Mouse (Mus musculus): ENCODE measurements around the gene Ntf5. TPM values are rescaled to one million over a fixed set of nuclear protein-coding genes. Genes with fewer than 3 reads are reported as not detected.

The Ntf5 gene
- polyA plus RNA-seq (2014; fragmentation: Illumina TruSeq; extraction: RNeasy Lipid Tissue Mini Kit (QIAGEN cat#74804); ENCODE audit: low read depth, low replicate concordance): not detected

DNA sequence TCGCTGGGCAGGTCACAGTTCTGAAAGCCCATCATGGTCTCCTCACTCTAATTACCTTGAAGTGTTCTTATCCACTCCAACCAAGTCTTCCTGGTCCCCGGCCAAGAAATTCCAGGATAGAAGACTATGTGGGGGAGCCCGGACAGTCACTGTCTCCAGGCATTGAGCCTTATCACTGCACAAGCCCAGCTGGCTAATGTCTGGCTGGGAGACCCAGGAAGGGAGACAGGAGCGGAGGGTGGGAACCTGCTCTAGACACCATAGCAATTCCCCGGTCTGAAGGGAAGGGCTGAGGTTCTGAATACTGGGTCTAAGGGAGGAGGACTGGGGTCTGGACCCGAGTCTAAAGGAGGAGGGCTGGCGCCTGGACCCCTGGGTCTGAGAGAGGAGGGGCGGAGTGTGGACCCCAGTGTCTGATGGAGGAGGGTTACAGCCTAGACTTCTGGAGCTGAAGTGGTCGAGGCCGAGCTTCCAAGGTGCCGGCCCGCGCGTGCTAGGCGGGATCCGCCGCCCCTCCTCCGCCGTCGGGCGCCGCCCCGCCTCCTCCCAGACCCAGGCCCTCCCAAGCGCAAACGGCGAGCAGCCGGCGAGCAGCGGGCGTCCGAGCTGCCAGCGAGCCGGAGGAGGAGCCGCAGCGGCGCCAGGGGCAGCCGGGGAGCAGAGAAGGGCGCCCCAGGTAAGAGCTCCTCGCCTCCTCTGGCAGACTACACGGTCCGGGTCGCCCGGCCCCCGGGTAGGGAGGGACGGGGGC, at the start of gene Ntf5:
Gene Ntf5 (plus strand): TSS at position 583 of the 751 bp plus-strand sequence.

DNA sequence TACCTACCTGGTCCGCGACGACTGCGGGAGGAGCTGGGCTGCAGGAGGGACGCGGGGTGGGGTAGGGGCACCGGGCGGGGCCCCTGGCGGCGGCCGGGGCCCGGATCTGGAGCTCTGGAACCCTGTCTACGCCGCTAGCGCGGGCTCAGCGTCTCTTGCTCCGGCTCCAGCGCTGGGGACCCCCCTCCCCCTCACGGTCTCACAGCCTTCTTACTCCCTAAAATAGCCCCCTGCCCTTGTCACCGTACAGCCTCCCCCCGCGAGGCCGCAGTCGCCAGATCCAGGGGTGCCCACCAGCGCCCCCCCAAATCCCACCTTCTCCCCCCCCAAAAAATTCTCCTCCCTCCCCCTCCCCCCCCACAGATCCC, 46.9 kb upstream of the Ntf5 start, which contains the start of gene Ppfia3:
Gene Ppfia3 (minus strand): TSS at position 368 of the 368 bp plus-strand sequence.

DNA sequence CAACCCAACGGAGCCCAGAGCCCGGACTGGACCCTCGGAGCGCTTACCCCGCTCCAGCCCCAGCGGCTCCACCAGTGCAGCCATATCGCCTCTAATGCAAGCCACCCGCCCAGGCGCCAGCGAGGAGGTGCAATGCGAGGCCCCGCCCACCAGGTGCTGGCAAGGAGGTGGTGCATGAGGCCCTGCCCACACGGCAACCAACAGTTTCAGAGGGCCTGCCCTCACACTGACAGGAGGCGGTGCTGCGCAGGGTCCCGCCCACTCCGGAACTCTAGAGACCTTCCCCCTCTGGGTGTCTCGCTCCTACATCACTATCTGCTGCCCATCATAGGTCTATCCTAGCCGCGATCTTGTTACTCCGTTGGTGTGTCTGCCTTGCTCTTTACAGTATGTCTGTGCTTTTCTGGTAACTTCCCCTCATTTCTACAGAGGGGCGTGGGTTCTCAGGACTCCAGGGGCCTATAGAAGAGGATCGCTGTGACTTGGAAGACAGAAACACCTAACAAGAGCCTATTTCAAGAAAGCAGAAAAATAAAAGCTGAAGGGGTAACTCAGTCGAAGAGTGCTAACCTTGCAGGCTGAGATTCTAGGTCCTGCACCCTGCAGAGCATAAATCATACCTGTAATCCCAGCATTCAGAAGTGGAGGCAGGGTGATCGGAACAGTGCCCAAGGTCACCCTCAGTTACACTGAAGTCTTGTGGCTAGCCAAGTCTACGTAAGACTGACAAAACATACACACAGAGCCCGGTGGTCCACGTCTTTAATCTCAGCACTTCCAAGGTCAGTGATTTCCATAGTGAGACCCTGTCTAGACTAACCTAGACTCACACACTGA, 42.8 kb upstream of the Ntf5 start, which contains the start of gene Lin7b:
Gene Lin7b (minus strand): TSS at position 109 of the 837 bp plus-strand sequence.

DNA sequence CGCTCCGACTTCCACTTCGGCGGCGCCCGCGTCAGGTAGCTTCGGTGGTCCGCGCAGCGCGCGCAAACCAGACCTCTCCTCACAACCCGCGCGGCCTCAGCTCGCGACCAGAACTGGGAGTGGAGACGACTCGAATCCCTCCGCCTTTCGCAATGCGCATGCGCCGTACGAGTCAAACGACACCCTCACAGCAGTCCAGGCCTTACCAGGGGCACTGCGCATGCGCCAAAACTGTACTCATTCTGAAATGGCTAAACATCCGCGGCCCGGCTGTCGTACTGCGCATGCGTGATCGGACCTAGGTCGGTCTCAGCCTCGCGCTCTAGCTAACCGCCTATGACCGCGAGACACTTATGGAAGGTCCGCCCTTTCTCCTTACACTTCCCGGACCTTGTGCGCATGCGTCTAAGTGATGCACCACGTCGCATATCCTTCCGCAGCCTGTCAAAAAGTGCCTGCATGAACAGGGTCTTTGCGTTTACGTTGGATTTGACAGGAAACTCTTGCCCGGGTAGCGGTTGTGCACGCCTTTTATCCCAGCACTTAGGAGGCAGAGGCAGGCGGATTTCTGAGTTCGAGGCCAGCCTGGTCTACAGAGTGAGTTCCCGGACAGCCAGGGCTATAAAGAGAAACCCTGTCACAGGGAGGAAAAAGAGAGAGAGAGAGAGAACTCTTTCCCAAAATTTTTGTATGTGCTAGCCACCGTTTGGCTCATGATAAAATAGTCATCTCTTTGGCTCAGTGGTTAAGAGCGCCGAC, 17.7 kb upstream of the Ntf5 start, which contains the start of gene Snrnp70:
Gene Snrnp70 (minus strand): TSS at position 165 of the 759 bp plus-strand sequence.

DNA sequence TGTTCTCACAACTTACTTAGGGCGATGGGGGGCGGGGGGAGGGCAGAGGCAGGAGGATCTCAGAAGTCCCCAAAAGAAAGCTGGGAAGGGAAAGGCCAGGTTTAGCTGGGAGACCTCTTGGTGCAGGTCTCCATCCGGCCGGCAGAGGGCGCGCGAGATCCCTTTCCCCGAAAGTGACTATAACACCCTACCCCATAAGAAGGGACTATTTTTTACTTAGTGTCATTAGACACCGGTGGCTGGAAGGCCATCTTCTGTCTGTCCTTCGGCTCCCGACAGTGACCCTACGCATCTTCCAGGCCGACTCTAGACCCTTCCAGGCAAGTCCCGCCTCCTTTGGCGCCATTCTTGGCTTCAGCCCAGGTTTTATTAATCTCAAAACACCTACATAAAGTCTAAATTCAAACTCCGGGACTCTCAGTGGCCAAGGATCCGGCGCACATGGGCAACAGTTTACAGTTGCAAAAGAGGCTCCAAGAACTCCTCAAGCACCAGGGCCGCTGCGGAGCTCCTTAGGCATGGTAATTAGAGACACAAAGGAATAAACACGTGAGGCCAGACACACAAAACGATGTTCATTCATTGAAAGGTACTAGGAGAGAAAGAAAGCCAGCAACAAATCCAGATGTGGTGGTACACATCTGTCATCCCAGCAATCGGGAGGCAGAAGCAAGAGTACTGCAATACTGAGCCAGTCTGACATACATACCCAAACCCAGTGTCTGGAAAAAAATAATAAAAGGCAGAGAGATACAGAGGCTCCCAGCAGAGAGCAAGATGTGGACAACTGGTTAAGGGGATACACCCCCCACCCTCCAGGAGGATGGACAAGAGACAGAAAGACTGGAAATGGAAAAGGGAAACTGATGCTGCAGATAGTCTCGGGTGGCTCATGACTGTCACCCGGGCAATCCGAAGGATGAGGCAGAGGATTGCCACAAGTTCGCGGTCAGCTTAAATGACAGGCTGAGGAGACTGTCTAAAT, 8.1 kb upstream of the Ntf5 start, which contains the start of gene Kcna7:
Gene Kcna7 (plus strand): TSS at position 563 of the 985 bp plus-strand sequence.

DNA sequence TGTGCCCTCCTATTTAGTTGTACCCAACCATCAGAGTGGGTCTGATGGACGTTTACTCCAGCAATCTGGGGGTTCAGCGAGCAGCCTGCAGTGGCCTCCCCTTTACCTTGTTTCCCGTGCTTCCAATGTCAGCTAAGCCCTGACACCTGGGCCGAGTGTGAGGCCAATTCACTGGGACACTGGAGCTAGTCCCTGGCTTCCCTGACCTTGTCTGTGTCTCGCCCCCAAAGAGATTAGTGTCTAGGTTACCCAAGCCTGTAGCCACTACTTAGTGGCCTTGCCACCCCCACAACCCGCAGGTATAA, 7.1 kb downstream of the Ntf5 start, which contains the start of gene Lhb:
Gene Lhb (plus strand): TSS at position 206 of the 305 bp plus-strand sequence.

DNA sequence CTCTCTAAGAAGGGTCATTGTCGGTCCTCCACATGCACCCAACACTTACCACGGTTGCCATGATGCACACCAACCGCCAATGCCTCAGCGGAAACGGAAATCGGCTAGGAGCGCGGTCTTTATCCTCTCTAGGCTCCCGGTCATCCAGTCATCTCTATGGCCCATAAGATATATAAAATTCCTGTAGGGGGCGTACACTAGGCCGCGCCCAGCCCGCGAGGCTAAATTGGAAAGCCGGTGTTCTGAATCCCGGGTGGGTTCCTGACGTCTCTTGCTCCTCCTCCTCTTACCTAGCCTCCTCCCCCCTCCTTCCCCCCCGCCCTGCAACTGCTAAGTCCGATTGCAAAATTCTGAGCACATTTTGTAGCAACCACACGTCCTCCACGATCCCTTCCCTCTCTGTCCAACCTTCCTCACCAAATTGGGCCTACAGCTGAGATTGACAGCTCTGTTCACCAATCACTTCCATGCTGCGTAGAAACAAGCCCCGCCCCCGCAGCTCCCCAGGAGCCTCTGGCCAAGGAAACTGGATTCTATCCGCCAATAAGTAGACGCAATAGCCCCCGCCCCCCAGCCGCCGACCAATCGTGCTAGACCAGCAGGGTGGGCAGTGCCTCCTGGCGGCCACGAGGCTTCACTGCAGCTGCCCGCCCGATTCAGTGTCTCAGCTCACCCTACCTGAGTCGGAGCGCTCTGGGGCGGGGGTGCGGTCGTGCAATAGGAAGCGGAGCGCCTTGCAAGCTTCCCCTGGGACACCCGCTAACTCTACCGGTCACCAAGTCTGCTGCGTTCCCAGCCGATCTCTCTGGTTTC, 20.9 kb downstream of the Ntf5 start, which contains the start of gene Gys1:
Gene Gys1 (plus strand): TSS at position 642 of the 813 bp plus-strand sequence.

DNA sequence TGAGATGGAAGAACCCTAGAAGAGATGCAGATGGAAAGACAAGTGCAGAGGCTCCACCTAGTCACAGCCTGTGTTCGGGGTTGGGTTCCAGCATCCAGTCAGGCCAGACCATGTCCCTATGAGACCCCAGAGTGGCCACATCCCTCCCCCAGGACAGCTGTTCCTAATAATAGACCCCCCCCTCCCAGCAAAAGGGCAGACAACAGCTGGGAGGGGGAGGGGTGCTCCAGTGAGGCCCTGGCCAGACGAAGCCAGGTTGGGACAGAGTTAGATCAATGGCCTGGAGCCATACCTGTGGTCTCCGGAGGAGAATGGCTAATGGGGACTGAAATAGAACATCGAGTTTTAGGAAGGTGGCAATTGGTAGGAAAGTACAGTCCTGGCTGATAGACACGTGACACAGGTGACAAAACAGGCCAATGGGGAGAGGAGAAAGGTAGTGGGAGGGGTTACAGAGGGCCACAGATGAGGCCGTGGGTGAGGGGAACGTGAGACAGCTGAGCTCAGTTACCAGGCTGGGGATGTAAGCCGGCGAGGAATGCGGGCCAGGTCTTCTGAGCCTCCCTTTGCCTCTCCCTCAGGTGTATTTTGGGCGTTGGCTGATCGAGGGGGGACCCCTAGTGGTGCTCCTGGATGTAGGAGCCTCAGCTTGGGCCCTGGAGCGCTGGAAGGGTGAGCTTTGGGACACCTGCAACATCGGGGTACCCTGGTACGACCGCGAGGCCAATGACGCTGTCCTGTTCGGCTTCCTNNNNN, 24.2 kb downstream of the Ntf5 start, which contains the start of gene Ruvbl2:
Gene Ruvbl2 (minus strand): TSS at position 576 of the 756 bp plus-strand sequence.

DNA sequence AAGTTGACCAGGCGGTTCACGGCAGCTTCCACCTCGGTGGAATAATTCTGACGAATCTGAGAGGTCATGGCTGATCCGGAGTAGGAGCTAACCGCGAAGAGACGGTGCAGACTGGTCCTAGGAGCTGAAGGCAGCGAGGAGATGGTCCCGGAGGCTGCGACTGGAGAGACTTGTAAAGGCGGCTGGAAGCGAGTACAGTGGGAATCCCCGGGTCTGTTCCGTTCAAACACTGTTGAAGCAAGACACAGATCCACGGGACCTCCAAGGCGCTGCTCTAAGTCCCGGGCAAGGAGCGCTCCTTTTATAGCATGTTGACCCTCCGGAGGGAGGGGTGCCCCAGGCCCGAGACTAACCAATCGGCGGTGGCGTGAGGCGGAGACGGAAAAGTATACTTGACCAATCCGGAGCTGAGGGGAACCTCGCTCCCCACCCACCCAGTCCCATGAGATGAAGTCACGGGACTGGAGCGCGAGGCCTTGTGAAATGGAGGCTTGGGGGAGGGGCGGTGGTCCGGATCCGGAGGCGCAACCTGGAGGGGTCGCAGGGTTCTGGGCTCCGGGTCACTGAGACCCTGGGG, 46.2 kb downstream of the Ntf5 start, which contains the start of gene Ftl1:
Gene Ftl1 (minus strand): TSS at position 321 of the 577 bp plus-strand sequence.

DNA sequence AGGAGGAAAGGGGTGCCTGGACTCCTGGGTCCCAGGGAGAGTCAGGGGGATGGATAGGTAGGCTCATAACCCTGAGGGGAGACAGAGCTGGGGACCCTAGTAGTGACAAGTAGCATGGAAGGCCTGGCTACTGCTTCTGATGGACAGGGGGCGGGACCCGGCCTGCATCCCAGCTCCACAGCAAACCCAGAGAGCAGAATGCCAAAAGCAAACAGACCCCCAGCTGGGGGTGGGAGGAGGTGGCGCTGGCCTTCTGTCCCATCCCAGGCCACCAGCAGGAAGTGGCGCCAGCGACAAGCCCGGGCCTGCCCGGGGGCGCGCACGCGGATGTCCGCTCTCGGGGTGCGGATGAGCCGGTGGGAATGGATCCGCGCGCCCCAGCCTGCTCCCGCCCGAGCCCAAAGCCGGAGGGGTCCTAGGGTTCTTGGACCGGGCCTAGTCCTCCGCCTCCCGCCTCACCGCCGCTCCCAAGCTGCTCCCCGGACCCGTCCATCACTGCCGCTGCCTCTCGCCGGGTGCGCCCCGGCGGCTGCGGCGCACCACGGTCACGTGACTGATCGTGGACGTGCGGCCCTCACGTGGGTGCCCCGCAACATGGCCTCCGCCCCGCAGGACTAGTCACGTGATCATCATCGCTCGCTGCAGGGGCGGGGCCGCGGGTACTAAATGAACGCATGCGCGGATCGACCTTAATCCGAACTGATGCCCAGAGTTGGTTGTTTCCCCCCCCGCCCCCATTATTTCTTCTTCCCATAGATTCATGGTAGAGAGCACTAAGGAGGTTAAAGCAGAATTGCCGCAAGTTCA, 53.0 kb downstream of the Ntf5 start, which contains the start of gene Bax:
Gene Bax (minus strand): TSS at position 616 of the 807 bp plus-strand sequence.

Other genes starting within 250 kb of the Ntf5 start
- gene Slc17a7, start 249.7 kb upstream of the Ntf5 start, polyA plus RNA-seq (2014; fragmentation: Illumina TruSeq; extraction: RNeasy Lipid Tissue Mini Kit (QIAGEN cat#74804); ENCODE audit: low read depth, low replicate concordance): not detected
- not detected for gene Gfy, start 234.1 kb upstream of the Ntf5 start, polyA plus RNA-seq (2014; fragmentation: Illumina TruSeq; extraction: RNeasy Lipid Tissue Mini Kit (QIAGEN cat#74804); ENCODE audit: low read depth, low replicate concordance)
- gene Pth2, start 232.7 kb upstream of the Ntf5 start, polyA plus RNA-seq (2014; fragmentation: Illumina TruSeq; extraction: RNeasy Lipid Tissue Mini Kit (QIAGEN cat#74804); ENCODE audit: low read depth, low replicate concordance): not detected
- gene Ccdc155, start 208.8 kb upstream of the Ntf5 start, polyA plus RNA-seq (2014; fragmentation: Illumina TruSeq; extraction: RNeasy Lipid Tissue Mini Kit (QIAGEN cat#74804); ENCODE audit: low read depth, low replicate concordance): not detected
- not detected for gene Dkkl1, start 201.5 kb upstream of the Ntf5 start, polyA plus RNA-seq (2014; fragmentation: Illumina TruSeq; extraction: RNeasy Lipid Tissue Mini Kit (QIAGEN cat#74804); ENCODE audit: low read depth, low replicate concordance)
- 2.2 TPM for gene Tead2, start 197.9 kb upstream of the Ntf5 start, polyA plus RNA-seq (2014; fragmentation: Illumina TruSeq; extraction: RNeasy Lipid Tissue Mini Kit (QIAGEN cat#74804); ENCODE audit: low read depth, low replicate concordance)
- gene Cd37, start 174.6 kb upstream of the Ntf5 start, polyA plus RNA-seq (2014; fragmentation: Illumina TruSeq; extraction: RNeasy Lipid Tissue Mini Kit (QIAGEN cat#74804); ENCODE audit: low read depth, low replicate concordance): 0.52 TPM
- not detected for gene Slc6a16, start 172.6 kb upstream of the Ntf5 start, polyA plus RNA-seq (2014; fragmentation: Illumina TruSeq; extraction: RNeasy Lipid Tissue Mini Kit (QIAGEN cat#74804); ENCODE audit: low read depth, low replicate concordance)
- gene Slc6a21, start 136.2 kb upstream of the Ntf5 start, polyA plus RNA-seq (2014; fragmentation: Illumina TruSeq; extraction: RNeasy Lipid Tissue Mini Kit (QIAGEN cat#74804); ENCODE audit: low read depth, low replicate concordance): not detected
- gene Trpm4, start 79.9 kb upstream of the Ntf5 start, polyA plus RNA-seq (2014; fragmentation: Illumina TruSeq; extraction: RNeasy Lipid Tissue Mini Kit (QIAGEN cat#74804); ENCODE audit: low read depth, low replicate concordance): 0.29 TPM
- 0.87 TPM for gene Hrc, start 78.4 kb upstream of the Ntf5 start, polyA plus RNA-seq (2014; fragmentation: Illumina TruSeq; extraction: RNeasy Lipid Tissue Mini Kit (QIAGEN cat#74804); ENCODE audit: low read depth, low replicate concordance)
- gene Ppfia3, start 46.7 kb upstream of the Ntf5 start, polyA plus RNA-seq (2014; fragmentation: Illumina TruSeq; extraction: RNeasy Lipid Tissue Mini Kit (QIAGEN cat#74804); ENCODE audit: low read depth, low replicate concordance): not detected
- not detected for gene Lin7b, start 43.1 kb upstream of the Ntf5 start, polyA plus RNA-seq (2014; fragmentation: Illumina TruSeq; extraction: RNeasy Lipid Tissue Mini Kit (QIAGEN cat#74804); ENCODE audit: low read depth, low replicate concordance)
- 77.1 TPM for gene Snrnp70, start 18.0 kb upstream of the Ntf5 start, polyA plus RNA-seq (2014; fragmentation: Illumina TruSeq; extraction: RNeasy Lipid Tissue Mini Kit (QIAGEN cat#74804); ENCODE audit: low read depth, low replicate concordance)
- not detected for gene Kcna7, start 8.0 kb upstream of the Ntf5 start, polyA plus RNA-seq (2014; fragmentation: Illumina TruSeq; extraction: RNeasy Lipid Tissue Mini Kit (QIAGEN cat#74804); ENCODE audit: low read depth, low replicate concordance)
- gene Lhb, start 7.1 kb downstream of the Ntf5 start, polyA plus RNA-seq (2014; fragmentation: Illumina TruSeq; extraction: RNeasy Lipid Tissue Mini Kit (QIAGEN cat#74804); ENCODE audit: low read depth, low replicate concordance): not detected
- 5.4 TPM for gene Gys1, start 21.1 kb downstream of the Ntf5 start, polyA plus RNA-seq (2014; fragmentation: Illumina TruSeq; extraction: RNeasy Lipid Tissue Mini Kit (QIAGEN cat#74804); ENCODE audit: low read depth, low replicate concordance)
- gene Ruvbl2, start 24.4 kb downstream of the Ntf5 start, polyA plus RNA-seq (2014; fragmentation: Illumina TruSeq; extraction: RNeasy Lipid Tissue Mini Kit (QIAGEN cat#74804); ENCODE audit: low read depth, low replicate concordance): 0.76 TPM
- 6.7 TPM for gene Ftl1, start 46.2 kb downstream of the Ntf5 start, polyA plus RNA-seq (2014; fragmentation: Illumina TruSeq; extraction: RNeasy Lipid Tissue Mini Kit (QIAGEN cat#74804); ENCODE audit: low read depth, low replicate concordance)
- 1.1 TPM for gene Bax, start 53.2 kb downstream of the Ntf5 start, polyA plus RNA-seq (2014; fragmentation: Illumina TruSeq; extraction: RNeasy Lipid Tissue Mini Kit (QIAGEN cat#74804); ENCODE audit: low read depth, low replicate concordance)
- not detected for gene Tulp2, start 68.2 kb downstream of the Ntf5 start, polyA plus RNA-seq (2014; fragmentation: Illumina TruSeq; extraction: RNeasy Lipid Tissue Mini Kit (QIAGEN cat#74804); ENCODE audit: low read depth, low replicate concordance)
- gene Gm45808, start 73.1 kb downstream of the Ntf5 start, polyA plus RNA-seq (2014; fragmentation: Illumina TruSeq; extraction: RNeasy Lipid Tissue Mini Kit (QIAGEN cat#74804); ENCODE audit: low read depth, low replicate concordance): not detected
- gene Dhdh, start 75.1 kb downstream of the Ntf5 start, polyA plus RNA-seq (2014; fragmentation: Illumina TruSeq; extraction: RNeasy Lipid Tissue Mini Kit (QIAGEN cat#74804); ENCODE audit: low read depth, low replicate concordance): 122 TPM
- gene Nucb1, start 96.7 kb downstream of the Ntf5 start, polyA plus RNA-seq (2014; fragmentation: Illumina TruSeq; extraction: RNeasy Lipid Tissue Mini Kit (QIAGEN cat#74804); ENCODE audit: low read depth, low replicate concordance): 68.5 TPM
- 3.1 TPM for gene Ppp1r15a, start 112.6 kb downstream of the Ntf5 start, polyA plus RNA-seq (2014; fragmentation: Illumina TruSeq; extraction: RNeasy Lipid Tissue Mini Kit (QIAGEN cat#74804); ENCODE audit: low read depth, low replicate concordance)
- gene Plekha4, start 112.6 kb downstream of the Ntf5 start, polyA plus RNA-seq (2014; fragmentation: Illumina TruSeq; extraction: RNeasy Lipid Tissue Mini Kit (QIAGEN cat#74804); ENCODE audit: low read depth, low replicate concordance): 1.2 TPM
- not detected for gene Hsd17b14, start 141.2 kb downstream of the Ntf5 start, polyA plus RNA-seq (2014; fragmentation: Illumina TruSeq; extraction: RNeasy Lipid Tissue Mini Kit (QIAGEN cat#74804); ENCODE audit: low read depth, low replicate concordance)
- gene Bcat2, start 156.5 kb downstream of the Ntf5 start, polyA plus RNA-seq (2014; fragmentation: Illumina TruSeq; extraction: RNeasy Lipid Tissue Mini Kit (QIAGEN cat#74804); ENCODE audit: low read depth, low replicate concordance): 8.7 TPM
- gene Fgf21, start 201.8 kb downstream of the Ntf5 start, polyA plus RNA-seq (2014; fragmentation: Illumina TruSeq; extraction: RNeasy Lipid Tissue Mini Kit (QIAGEN cat#74804); ENCODE audit: low read depth, low replicate concordance): not detected
- not detected for gene Fut1, start 203.6 kb downstream of the Ntf5 start, polyA plus RNA-seq (2014; fragmentation: Illumina TruSeq; extraction: RNeasy Lipid Tissue Mini Kit (QIAGEN cat#74804); ENCODE audit: low read depth, low replicate concordance)
- gene Izumo1, start 208.1 kb downstream of the Ntf5 start, polyA plus RNA-seq (2014; fragmentation: Illumina TruSeq; extraction: RNeasy Lipid Tissue Mini Kit (QIAGEN cat#74804); ENCODE audit: low read depth, low replicate concordance): not detected
- 0.23 TPM for gene Rasip1, start 213.8 kb downstream of the Ntf5 start, polyA plus RNA-seq (2014; fragmentation: Illumina TruSeq; extraction: RNeasy Lipid Tissue Mini Kit (QIAGEN cat#74804); ENCODE audit: low read depth, low replicate concordance)
- 0.17 TPM for gene Mamstr, start 226.3 kb downstream of the Ntf5 start, polyA plus RNA-seq (2014; fragmentation: Illumina TruSeq; extraction: RNeasy Lipid Tissue Mini Kit (QIAGEN cat#74804); ENCODE audit: low read depth, low replicate concordance)